Mouse (Mus musculus): ENCODE results near the gene Cdc42ep3.
A peak's percentile ranks its signal among the peaks of the same experiment; 100 is the strongest.

Cdc42ep3 gene

DNA sequence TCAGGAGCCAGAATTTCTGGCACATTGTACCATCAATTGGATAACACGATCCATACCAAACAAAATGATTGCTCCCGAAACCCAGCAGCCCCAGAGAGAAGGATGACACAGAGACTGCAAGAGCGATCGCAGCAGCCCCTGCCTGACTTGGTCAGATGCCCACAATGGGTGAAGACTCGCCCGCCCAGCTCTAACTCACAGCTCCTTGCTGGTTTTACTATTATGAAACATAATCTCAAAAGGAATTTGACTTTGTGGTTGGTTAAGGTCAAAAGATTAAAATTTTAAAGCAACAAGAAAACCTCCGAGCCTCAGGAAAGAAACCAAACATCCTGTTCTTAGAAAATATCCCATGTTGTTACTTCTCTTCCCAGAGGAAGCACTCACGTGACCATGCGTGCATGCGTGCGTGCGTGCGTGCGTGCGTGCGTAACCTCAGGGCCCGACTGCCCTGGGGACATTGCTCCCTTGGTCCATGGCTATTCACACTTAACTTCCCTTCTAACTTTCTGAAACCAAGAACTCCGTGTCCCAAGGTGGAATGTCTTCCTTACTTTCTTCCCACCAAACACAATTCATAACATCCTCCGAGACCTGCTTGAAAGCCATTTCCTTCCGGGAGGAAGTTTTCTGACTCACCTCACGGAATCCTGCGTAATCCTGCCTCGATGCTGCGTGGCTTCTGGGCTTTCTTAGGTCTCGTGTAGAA is 9.7 kb downstream of the Cdc42ep3 start:
- DNase-seq (ENCODE audit: low read depth, low spot score), result no peak

DNA sequence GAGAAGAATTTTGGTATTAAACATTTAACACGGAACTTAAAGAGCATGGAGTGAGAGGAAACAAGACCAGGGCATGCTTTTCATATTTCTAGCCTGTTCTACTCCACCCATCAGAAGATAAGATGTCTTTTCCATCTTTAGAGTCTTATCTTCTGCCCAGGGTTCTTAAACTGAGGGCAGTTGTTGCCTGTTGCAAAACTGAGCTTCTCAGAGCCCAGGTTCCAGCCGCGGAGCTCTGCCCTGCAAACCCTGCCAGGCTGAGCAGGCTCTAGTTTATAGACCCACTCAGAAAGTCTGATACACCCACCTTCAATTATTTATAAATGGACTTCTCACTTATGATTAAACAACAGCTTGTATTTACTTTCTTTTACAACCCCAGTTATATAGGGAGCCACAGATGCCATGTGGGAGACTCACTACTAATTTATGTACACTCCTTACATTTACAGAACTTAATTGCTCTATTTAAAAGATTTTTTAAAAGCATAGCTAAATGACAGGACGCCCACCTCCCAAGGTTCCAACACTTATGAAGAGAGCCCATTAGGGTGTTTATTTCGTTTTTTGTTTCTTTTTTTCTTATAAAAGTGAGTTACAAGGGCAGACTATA is 11.5 kb downstream of the Cdc42ep3 start:
- DNase-seq (ENCODE audit: low read depth, low spot score), result peak; percentile 36

DNA sequence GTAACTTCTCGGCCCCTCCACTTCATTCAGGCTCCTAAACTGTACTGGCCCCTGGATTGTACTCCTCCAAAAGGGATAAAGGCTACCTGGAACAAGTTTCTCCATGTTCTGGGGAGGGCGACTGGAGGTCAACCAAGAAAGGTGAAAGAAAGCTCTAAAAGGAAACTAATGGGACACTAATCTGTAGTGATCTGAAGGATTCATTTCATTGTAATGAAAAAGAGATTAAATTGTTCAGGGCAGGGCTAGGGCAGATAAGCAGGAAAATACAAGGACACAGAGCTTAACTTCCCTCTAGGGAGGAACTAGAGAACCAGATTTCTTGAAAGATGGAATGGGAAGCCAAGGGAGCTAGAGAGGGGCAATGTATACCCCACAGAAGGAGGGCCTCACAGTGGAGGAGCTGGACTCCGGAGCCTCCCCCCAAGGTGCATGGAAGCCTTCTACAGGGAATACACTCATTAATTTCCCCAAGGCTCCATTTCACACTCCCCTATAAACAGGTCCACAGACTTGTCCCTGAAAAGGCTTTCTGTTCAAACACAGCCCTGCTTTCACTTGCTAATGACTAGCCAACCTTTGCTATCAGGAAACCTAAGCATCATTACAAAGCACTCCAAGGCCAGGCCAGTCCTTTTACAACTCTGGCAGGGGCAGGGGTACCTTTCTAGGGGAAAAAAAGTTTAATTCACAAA is 12.1 kb downstream of the Cdc42ep3 start:
- DNase-seq (ENCODE audit: low read depth, low spot score), result no peak

DNA sequence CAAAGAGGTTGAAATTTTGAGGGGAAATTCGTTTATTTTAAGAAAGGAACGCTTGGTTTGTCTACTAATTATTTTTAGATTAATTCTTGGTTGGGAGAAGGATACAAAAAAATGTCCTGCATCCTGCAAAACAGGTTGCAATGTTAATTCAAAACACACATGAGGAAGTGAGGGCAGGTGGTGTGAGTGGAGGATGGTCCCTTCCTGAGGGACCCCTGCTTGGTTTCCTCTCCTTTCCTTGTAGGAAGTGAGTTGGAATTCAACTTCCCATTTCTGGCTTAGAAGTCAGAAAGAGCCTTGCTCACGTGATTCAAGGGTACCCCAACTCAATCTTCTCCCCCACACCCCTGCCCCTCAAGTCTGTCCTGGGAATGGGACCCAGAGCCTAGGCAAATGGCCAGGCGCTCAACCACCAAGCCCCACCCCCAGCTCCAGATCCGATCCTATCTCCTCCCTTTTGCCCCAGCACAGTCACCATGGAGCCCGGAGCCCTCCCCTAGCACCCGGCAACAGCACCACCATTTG is 12.9 kb downstream of the Cdc42ep3 start:
- DNase-seq (ENCODE audit: low read depth, low spot score), result no peak

DNA sequence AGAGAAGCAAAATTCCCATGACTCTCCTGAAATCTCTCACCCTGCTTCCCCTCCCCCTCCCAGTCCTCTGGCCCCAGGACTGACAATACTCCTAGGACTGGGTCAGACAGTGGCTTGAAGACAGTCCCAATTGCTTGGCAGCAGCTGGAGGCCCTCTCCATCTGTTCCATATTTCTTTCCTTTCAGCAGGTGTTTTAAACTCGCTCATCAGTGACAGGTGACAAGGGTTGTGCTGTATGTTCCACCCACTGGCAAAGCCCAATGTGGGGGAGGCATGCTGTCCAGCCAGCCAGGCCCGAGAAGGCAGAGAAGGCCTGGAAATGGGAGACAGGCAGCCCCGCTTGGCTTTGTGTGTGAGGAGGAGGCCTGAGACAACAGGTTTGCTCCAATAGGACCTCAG is 17.4 kb downstream of the Cdc42ep3 start:
- no peak for DNase-seq (ENCODE audit: low read depth, low spot score)

DNA sequence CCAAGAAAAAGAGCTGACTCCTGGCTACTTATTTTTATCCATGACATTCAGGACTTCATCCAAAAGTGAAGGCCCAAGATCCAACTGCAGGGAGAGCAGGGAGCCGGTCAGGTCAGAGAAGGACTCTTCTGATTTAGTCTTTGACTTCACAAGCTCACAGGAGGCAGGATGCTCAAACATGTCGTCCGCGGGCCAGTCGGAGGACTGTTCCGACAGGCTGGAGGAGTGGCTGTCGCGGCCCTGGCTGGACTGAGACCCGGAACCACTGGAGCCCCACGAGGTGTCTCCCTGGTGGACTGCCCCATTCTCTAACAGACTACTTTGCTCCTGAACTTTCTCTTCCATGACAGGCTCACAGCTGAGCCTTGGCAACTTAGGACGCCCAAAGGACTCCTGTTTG is 20.2 kb downstream of the Cdc42ep3 start:
- no peak for DNase-seq (ENCODE audit: low read depth, low spot score)

DNA sequence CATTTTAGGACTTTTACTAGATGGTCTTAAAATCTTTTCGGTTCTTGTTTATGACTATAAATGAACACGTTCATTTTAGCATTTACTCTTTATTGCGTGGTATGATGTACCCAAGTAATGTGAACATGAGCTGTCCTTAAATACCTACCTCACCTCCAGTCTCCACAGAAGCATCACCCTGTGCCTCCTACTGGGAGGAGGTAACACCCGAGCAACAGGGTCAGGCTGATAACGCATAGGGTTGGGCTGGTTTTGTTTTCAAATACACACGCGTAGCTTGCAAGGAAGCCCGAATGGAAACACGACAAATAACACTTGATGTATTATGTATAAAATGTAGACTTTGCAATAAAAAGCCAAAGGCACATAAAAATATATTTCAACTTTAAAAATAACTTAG is 21.2 kb downstream of the Cdc42ep3 start:
- no peak for DNase-seq (ENCODE audit: low read depth, low spot score)

DNA sequence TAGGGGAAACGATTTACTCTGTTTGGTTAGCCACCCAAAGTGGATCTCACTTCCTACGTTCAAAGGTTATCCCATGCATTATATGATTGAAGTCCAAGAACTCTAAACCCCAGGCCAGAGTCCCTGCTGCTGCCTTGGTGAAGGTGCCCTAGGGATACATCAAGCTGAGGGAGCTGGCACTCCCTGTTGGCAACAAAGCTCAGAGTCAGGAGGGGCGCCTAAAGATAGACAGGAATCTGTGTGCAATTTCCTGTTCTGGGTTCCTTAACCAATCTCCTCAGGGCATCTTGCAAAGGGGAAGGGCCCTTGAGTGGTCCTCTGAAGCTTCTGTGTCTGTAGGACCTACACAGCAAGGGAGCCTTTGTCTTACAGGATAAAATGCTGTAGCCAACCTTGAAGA is 22.0 kb downstream of the Cdc42ep3 start:
- no peak for DNase-seq (ENCODE audit: low read depth, low spot score)

DNA sequence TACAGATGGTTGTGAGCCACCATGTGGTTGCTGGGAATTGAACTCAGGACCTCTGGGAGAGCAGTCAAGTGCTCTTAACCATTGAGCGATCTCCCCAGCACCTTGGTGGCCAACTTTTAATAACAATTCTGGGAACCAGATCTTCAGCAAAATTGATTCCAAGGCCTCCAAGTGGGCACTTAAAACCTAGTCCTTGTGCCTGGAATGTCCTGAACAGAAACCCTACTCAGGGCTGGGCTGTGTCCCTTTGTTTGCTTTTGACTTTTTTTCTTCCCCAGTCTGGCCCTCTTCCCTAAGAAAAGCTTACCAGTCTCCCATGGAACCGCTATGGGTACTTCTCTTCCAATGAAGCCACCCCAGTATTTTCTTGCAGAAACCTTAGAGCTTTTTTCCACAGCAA is 24.5 kb downstream of the Cdc42ep3 start:
- DNase-seq (ENCODE audit: low read depth, low spot score), result no peak

DNA sequence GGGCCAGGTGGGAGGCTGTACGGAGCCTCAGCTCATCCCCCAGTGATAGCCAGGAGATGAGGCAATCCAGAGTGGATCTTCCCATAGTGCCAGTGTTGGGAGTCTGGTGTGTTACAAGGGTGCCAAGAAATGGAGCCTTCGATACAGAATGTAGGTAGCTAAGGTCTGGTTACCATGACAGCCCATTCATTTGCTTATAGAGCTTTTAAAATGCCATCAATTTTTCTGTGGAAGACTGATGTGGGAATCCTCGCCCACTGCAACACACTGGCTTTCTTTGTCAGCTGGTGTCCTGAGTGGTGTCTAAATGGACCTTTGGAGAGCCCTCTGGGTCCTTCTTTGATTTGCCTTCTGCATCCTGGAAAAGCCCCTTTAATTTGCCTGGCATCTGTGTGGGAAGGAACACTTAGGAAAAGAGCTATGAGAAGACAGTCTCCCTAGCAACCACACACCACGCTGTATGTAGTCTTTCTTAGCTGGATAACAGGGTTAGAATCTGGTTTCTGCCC is 28.0 kb downstream of the Cdc42ep3 start:
- peak; percentile 85 for DNase-seq (ENCODE audit: low read depth, low spot score)

DNA sequence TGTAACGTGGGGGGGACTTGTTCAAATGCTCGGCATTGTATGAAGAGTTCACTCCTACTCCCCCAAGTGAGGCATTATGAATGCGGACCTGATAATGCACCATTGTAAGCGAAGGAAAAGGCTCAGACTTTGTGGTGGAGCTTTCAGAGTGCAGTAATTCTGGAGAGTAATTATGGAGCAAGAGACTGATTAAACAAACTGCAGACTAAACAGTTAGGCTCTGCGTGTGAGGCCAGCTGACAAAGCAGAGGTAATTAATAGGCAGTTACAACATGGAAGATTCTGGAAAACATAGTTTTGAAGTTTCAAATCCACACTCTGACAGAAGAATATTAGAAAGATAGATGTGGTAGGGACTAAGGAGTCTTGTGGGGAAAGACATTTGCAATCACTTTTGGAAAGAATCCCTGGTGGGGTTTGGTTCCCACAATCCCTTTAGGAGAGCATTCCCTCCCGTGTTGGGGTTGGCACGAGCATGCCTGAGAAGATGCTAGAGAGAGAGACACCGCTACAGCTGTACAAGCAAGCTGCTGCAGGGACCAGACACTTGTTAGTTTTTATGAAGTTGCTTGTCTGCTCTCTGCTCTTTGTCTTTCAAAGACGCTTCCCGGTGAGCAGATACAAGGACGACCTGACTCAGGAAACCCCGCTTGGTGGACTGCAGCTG is 37.7 kb downstream of the Cdc42ep3 start:
- no peak for DNase-seq (ENCODE audit: low read depth, low spot score)

DNA sequence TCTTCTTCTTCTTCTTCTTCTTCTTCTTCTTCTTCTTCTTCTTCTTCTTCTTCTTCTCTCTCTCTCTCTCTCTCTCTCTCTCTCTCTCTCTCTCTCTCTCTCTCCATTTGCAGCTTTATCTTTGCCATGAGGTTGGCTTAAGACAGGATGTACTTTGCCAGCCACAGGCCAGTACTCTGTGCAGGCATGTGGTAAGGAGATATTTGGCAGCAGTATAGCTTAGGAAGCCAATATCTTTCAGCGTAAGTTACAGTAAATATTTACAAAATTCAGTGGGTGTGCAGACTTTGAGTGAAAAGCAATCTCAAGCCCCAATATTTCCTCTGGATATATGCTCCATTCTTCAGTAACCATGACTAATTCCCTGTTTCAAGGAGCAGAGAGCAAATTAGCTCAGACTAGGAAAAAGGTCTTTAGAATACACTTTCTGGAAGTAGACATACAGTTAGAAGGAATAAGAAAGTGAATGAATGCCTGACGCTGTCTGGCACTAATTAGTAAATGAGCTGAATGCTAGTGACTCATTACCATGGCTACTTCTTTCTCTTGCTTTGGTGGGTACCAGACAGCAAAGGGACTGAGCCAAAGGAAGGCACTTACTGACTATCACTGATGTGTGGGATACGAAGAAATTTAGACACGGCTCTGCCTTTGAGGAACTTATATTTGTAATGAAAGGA is 39.3 kb downstream of the Cdc42ep3 start:
- no peak for DNase-seq (ENCODE audit: low read depth, low spot score)

DNA sequence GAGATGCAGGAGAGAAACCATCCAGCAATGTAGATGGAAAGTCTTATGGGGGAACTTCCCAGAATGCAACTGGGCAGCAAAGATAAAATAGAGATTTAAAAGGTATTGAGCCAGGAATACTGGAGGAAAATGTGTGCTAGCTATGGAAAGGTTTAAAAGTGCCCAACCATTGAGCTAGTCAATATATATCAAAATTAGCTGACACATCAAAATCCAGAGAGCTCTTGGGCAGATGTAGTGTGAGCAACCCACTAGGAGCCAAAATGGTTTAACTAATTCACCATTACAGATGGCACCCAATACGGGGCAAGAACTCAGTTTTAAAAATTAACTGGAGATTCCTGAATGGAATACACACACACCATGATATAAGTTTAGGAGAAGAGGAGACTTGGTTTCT is 44.4 kb downstream of the Cdc42ep3 start:
- no peak for DNase-seq (ENCODE audit: low read depth, low spot score)

DNA sequence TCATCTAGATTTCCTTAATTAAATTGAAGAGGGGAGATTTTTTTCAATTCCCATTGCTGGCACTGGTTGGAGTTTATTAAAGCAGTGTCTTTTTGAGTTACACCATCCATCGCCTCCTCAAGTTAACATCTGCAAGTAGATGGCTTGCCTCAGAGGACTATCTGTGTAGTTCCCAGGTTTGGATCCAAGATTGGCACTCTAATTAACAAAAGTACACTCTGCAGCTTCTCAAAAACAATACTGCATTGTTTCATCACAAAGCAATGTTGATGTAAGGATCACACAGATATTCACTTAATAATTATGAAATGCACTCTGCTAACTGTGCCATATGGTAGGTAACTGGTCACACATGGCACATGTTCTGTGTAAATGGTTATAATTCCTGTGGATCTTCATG is 45.4 kb downstream of the Cdc42ep3 start:
- no peak for DNase-seq (ENCODE audit: low read depth, low spot score)

DNA sequence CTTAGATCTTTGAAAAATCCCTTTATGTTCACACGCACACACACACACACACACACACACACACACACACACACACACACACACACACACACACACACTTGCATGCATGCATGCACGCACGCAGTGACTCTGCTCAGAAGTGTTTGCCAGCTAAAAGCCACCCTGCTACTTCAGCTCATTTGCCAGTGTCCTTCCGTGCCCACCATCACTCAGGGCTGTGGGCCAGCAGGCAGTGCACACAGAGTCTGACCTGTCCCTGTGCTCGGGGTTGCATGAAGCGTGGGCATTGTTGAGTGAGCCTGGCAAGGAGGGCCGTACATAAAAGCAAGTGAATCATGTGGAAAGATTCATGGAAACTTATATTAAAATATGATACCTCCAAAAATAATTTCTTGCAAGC is 49.2 kb downstream of the Cdc42ep3 start:
- peak; percentile 7 for DNase-seq (ENCODE audit: low read depth, low spot score)

DNA sequence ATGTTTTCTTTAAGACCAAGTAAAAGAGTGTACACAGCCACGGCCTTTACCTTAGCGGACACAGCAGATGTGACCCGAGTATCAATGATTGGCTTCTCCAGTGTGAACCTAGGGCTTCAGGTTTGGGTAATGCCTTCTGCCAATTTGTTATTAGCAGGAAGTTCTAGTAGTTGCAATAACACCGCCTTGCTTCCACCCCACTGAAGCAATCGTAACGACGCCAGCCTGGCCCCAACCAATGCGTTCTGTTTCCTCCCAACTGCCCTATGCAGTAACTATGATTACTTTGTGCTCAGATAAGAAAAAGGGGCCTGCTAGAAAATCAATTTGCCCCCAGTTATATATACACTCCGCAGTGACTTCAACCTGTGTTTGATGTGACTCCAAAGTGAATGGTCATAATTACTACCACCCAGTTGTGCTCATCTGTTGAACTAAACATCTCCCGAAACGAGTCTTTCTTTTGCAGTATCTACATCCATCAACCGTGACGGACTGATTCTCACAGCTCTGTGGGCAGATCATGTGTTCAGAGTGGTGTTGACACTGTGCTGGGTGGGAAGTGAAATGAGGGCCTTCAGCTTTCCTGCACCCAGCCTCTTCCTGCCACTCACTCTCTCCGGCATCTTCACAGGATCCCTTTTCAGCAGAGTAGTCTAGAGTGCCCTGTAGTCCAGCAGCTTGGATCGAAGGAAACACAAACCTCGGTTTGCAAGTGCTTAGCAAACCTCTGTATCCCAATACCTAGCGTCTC is 51.0 kb downstream of the Cdc42ep3 start:
- DNase-seq (ENCODE audit: low read depth, low spot score), result no peak

DNA sequence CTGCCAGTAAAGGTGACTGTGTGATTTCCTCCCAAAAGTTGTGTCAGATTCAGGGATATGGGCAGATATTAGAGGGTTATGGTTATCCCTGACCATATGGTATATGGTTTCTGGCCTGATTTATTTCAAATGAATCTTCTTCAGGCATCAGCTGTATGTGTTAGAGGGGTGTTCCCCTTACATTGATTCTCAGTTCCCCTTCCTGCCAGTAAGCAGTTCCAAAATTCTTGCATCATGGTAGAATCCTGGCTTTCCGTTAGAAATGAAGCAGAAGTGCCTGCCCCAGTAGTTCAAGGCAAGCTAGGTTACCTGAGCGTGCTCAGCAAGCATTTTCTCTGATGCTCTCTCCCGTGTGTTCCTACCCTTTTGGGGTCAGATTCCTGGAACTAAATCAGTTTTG is 51.7 kb downstream of the Cdc42ep3 start:
- no peak for DNase-seq (ENCODE audit: low read depth, low spot score)

DNA sequence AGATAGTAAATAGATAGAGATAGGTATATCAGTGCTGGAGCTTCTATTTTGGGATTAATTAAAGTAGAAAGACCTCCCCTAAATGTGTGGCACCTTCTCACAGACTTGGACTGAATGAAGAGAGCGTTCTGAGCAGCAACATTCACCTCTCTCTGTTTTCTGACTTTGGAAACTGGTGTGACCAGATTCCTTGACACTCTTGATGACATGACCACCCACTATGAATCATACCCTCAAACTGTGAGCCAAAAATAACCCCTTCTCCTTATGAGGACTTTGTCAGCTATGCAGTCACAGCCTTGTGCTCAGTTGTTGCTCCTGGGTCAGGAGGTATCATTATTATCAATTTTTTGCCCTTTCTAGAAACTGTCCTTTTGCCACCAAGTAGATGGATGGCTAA is 55.0 kb downstream of the Cdc42ep3 start:
- no peak for DNase-seq (ENCODE audit: low read depth, low spot score)

DNA sequence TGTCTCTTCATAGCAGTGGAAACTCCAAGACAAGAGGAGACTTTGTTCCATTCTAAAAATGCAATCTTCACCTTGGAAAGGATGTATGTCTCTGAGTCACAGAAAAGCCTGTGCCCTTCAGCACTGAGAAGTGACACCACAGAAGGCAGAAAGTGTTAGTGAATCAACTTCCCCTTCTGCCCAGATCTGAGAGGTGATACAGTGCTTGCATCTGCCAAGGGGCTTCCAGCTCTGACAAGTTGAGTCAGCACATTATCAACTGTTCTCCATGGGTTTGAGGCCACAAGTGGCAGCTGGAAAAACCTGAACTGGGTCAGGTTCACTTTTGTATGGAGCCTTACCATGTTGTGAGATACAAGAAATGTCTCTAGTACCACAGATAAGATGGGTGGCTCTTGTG is 55.9 kb downstream of the Cdc42ep3 start:
- DNase-seq (ENCODE audit: low read depth, low spot score), result peak; percentile 19

DNA sequence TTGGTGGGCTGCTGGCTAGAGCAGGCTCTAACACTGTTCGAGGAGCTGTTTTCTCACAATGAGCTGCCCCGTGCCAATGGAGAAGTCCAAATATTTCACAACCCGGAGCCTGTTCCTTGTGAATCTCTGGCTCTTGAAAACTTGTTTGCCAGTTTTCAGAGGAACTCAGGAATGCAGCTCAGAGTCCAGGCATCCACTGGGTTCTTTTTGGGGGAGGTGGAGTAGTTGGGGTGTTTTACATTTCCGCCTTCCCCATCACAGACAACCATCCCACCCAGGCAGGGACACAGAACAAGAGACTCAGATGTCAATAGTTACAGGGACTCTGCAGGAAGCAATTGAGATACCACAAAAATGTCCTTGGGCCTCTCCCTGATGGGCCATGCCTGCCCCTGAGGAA is 59.0 kb downstream of the Cdc42ep3 start:
- DNase-seq (ENCODE audit: low read depth, low spot score), result no peak

DNA sequence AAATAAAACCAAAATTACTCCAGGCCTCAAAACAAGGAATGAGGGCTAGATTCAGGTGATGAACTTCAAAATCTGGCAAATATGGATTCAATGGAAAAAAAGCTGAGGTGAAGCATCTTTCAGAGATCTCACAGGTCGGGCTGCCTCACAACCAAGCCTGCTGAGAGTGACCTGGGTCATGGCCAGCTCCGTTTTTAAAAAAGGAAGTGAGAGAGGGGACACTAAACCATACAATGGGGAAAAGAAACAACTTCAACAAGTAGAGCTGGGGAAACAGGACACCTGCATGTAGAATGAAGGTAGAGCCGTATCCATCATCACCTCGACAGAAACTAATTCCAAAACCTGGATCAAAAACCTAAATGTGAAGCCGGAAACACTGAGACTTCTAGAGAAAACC is 63.2 kb downstream of the Cdc42ep3 start:
- DNase-seq (ENCODE audit: low read depth, low spot score), result no peak
